26 mouse cellular contexts compared by ENCODE assay signal in the genomic region with DNA sequence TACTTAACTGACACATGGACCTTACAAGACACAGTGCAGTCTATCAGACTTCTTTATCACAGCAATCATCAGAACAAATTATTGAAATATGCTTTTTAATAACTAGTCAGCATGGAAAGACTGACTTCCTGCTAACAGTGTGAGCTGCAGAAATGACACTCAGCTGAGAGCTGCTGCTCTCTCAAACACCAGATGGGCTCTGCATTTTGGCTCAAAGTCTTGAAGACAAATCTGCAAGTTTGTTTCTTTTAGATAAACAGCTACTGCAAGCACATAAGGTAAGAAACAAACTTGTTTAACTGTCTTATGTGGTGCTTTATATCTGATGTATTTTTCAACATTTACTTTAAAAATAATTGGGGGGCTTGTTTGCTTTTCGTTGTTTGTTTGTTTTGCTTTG.
A peak's percentile ranks its signal among the peaks of the same experiment; 100 is the strongest.
DNase-seq lines count a peak whose midpoint lies in the region; ATAC-seq lines count a peak whose summit lies in the region.
"Had no signal": no experiment of that assay in that cellular context is flagged by ENCODE, and none has a peak within 500 bp of the region (broad histone marks: within the 10 kb centered on the region; RNA-seq: fewer than 3 reads in every experiment).

No protein-coding gene starts in this region.

- no peaks in the 10 kb centered on the region for H3K27me3 ChIP-seq in forebrain, embryonic 14.5 days (replicated peaks; ENCODE audit: control insufficient read depth, insufficient read depth, low read length)
- H3K27me3 ChIP-seq in forebrain, embryonic 11.5 days (ENCODE audit: control insufficient read depth, insufficient read depth, low read length) = no peaks in the 10 kb centered on the region
- H3K27me3 ChIP-seq in midbrain, embryonic 11.5 days (ENCODE audit: control insufficient read depth, insufficient read depth, low read length) = no peaks in the 10 kb centered on the region
- no peaks in the 10 kb centered on the region for H3K27me3 ChIP-seq in midbrain, embryonic 10.5 days (ENCODE audit: low read depth, poor library complexity, severe bottlenecking)
- H3K27me3 ChIP-seq: embryonic facial prominence, embryonic 13.5 days; hindbrain, embryonic 12.5 days; hindbrain, embryonic 15.5 days; intestine, embryonic 15.5 days had no signal

- H3K27ac ChIP-seq in forebrain, embryonic 14.5 days (ENCODE audit: low read depth, low read length) = no peak overlapping the region
- no peak overlapping the region for H3K27ac ChIP-seq in forebrain, embryonic 11.5 days (ENCODE audit: low read depth, low read length)
- H3K27ac ChIP-seq in midbrain, embryonic 11.5 days (ENCODE audit: low read depth, low read length) = no peak overlapping the region
- no peak overlapping the region for H3K27ac ChIP-seq in midbrain, embryonic 10.5 days (replicated peaks)
- H3K27ac ChIP-seq: embryonic facial prominence, embryonic 10.5 days; embryonic facial prominence, embryonic 13.5 days; gastrocnemius, adult 2 months; hindbrain, embryonic 12.5 days; hindbrain, embryonic 15.5 days; intestine, embryonic 15.5 days had no signal

- H3K4me1 ChIP-seq in forebrain, embryonic 14.5 days (ENCODE audit: control insufficient read depth, insufficient read depth, low read length) = no peaks in the 10 kb centered on the region
- H3K4me1 ChIP-seq in forebrain, embryonic 11.5 days (replicated peaks; ENCODE audit: control insufficient read depth, insufficient read depth, low read length) = no peaks in the 10 kb centered on the region
- H3K4me1 ChIP-seq in midbrain, embryonic 11.5 days (ENCODE audit: control insufficient read depth, insufficient read depth, low read length) = no peaks in the 10 kb centered on the region
- H3K4me1 ChIP-seq in midbrain, embryonic 10.5 days = no peaks in the 10 kb centered on the region
- H3K4me1 ChIP-seq: embryonic facial prominence, embryonic 13.5 days; hindbrain, embryonic 12.5 days; hindbrain, embryonic 15.5 days; intestine, embryonic 15.5 days had no signal

- no peak overlapping the region for H3K4me3 ChIP-seq in forebrain, embryonic 14.5 days (ENCODE audit: low read depth, low read length)
- H3K4me3 ChIP-seq in forebrain, embryonic 11.5 days (ENCODE audit: low read depth, low read length) = no peak overlapping the region
- H3K4me3 ChIP-seq in midbrain, embryonic 11.5 days (ENCODE audit: low read depth, low read length) = no peak overlapping the region
- no peak overlapping the region for H3K4me3 ChIP-seq in midbrain, embryonic 10.5 days
- H3K4me3 ChIP-seq: embryonic facial prominence, embryonic 10.5 days; embryonic facial prominence, embryonic 13.5 days; erythroblast, embryonic 14.5 days; gastrocnemius, adult 2 months; hindbrain, embryonic 12.5 days; hindbrain, embryonic 15.5 days; intestine, embryonic 15.5 days had no signal

- no peak overlapping the region for H3K9ac ChIP-seq in forebrain, embryonic 14.5 days (ENCODE audit: low read length)
- H3K9ac ChIP-seq in forebrain, embryonic 11.5 days (ENCODE audit: low read length) = no peak overlapping the region
- H3K9ac ChIP-seq in midbrain, embryonic 11.5 days (ENCODE audit: low read length) = no peak overlapping the region
- H3K9ac ChIP-seq: embryonic facial prominence, embryonic 13.5 days; hindbrain, embryonic 12.5 days; hindbrain, embryonic 15.5 days; intestine, embryonic 15.5 days had no signal

- DNase-seq in forebrain, embryonic 14.5 days (ENCODE audit: low spot score) = peak; percentile 60
- DNase-seq in forebrain, embryonic 11.5 days (ENCODE audit: low spot score) = no peak
- DNase-seq in layer of hippocampus, adult 18-20 months (ENCODE audit: low spot score in 2 of 2) = peak; percentile 5 to 38
- no peak for DNase-seq in layer of hippocampus, postnatal 25 days (ENCODE audit: extremely low spot score in 1 of 2, low spot score in 1 of 2)
- peak; percentile 33 for DNase-seq in midbrain, embryonic 11.5 days (ENCODE audit: low spot score, missing footprints)
- no peak for DNase-seq in midbrain, embryonic 10.5 days (ENCODE audit: low spot score)
- DNase-seq in B cell, adult 2 months = no peak
- DNase-seq: adrenal gland, adult 2 months; adrenal gland, postnatal 14 days; cerebellum, adult 11 months; cerebellum, adult 2 months; cerebellum, postnatal 10 days; cerebellum, postnatal 36 days; embryo, embryonic 11 days; gastrocnemius, adult 2 months; gastrocnemius, postnatal 14 days; heart, adult 11 months; kidney, adult 11 months had no signal

- no peaks in the 10 kb centered on the region for H3K9me3 ChIP-seq in forebrain, embryonic 14.5 days (replicated peaks; ENCODE audit: control insufficient read depth, low read length)
- no peaks in the 10 kb centered on the region for H3K9me3 ChIP-seq in forebrain, embryonic 11.5 days (ENCODE audit: control insufficient read depth, low read length)
- H3K9me3 ChIP-seq in midbrain, embryonic 11.5 days (ENCODE audit: control insufficient read depth, low read length) = no peaks in the 10 kb centered on the region
- no peaks in the 10 kb centered on the region for H3K9me3 ChIP-seq in midbrain, embryonic 10.5 days (replicated peaks)
- H3K9me3 ChIP-seq: embryonic facial prominence, embryonic 10.5 days; embryonic facial prominence, embryonic 13.5 days; hindbrain, embryonic 12.5 days; hindbrain, embryonic 15.5 days; intestine, embryonic 15.5 days had no signal

- no peak overlapping the region for H3K4me2 ChIP-seq in forebrain, embryonic 14.5 days (ENCODE audit: low read length)
- H3K4me2 ChIP-seq in forebrain, embryonic 11.5 days (ENCODE audit: low read depth, low read length, severe bottlenecking) = no peak overlapping the region
- H3K4me2 ChIP-seq in midbrain, embryonic 11.5 days = no peak overlapping the region
- H3K4me2 ChIP-seq: embryonic facial prominence, embryonic 13.5 days; heart, embryonic 11.5 days; hindbrain, embryonic 12.5 days; hindbrain, embryonic 15.5 days; intestine, embryonic 15.5 days had no signal

- H3K36me3 ChIP-seq in forebrain, embryonic 14.5 days (ENCODE audit: control insufficient read depth, insufficient read depth, low read length) = no peaks in the 10 kb centered on the region
- no peaks in the 10 kb centered on the region for H3K36me3 ChIP-seq in forebrain, embryonic 11.5 days (ENCODE audit: control insufficient read depth, insufficient read depth, low read length)
- H3K36me3 ChIP-seq in midbrain, embryonic 11.5 days (ENCODE audit: control insufficient read depth, insufficient read depth, low read length) = no peaks in the 10 kb centered on the region
- no peaks in the 10 kb centered on the region for H3K36me3 ChIP-seq in midbrain, embryonic 10.5 days
- H3K36me3 ChIP-seq: embryonic facial prominence, embryonic 10.5 days; embryonic facial prominence, embryonic 13.5 days; hindbrain, embryonic 12.5 days; hindbrain, embryonic 15.5 days; intestine, embryonic 15.5 days had no signal

- 79% methylated on average over 1 of the region's 1 CpGs for WGBS in forebrain, embryonic 14.5 days
- WGBS in forebrain, embryonic 11.5 days = 79% methylated on average over 1 of the region's 1 CpGs
- WGBS in midbrain, embryonic 11.5 days = 74% methylated on average over 1 of the region's 1 CpGs
- WGBS in midbrain, embryonic 10.5 days = 83% methylated on average over 1 of the region's 1 CpGs

- ATAC-seq in forebrain, embryonic 14.5 days = no peak
- no peak for ATAC-seq in forebrain, embryonic 11.5 days (replicated peaks; ENCODE audit: low FRiP score)
- ATAC-seq in midbrain, embryonic 11.5 days (ENCODE audit: low FRiP score) = no peak
- ATAC-seq: CD4-positive, CD25-positive, alpha-beta regulatory T cell, adult 4 months; intestine, embryonic 15.5 days had no signal

Comparison
In these comparisons a context has a peak if more than half of its experiments do, and no peak if none do; other contexts are left out.
1. DNase-seq: peak in forebrain, embryonic 14.5 days (single experiment), layer of hippocampus, adult 18-20 months (2 of 2) and midbrain, embryonic 11.5 days (single experiment); none in forebrain, embryonic 11.5 days (single experiment), layer of hippocampus, postnatal 25 days (0 of 2), midbrain, embryonic 10.5 days (single experiment) and B cell, adult 2 months (0 of 2).